Mouse (Mus musculus): Measurements from ENCODE around the gene Ushbp1.

DNA sequence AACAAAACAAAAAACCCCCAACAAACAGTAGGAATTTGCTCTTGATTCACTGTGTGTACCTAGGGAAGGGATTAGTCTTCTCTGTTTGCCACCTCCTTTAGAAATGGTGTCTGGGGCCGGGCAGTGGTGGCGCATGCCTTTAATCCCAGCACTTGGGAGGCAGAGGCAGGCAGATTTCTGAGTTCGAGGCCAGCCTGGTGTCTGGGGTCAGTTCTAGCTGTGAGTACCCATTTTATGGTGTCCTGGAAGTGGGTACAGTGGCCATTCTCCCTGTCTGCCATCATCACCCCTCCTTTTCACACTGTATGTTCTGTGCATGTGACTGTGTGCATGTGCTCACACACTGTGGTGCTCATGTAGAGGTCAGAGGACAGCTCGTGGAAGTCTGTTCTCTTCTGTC is 12.6 kb upstream of the Ushbp1 start:
- TF ChIP-seq CTCF (IDR thresholded peaks at IDR 0.05 in 2 of 3, conservative IDR thresholded peaks at IDR 0.05 in 1 of 3; ENCODE audit: control insufficient read depth in 1 of 3, insufficient read depth in 1 of 3, low read depth in 2 of 3, low read length in 3 of 3, poor library complexity in 1 of 3, severe bottlenecking in 1 of 3) (no peak), POLR2A (IDR thresholded peaks at IDR 0.05; ENCODE audit: control insufficient read depth in 1 of 2, insufficient read depth in 1 of 2, low read depth in 1 of 2, low read length in 2 of 2, poor library complexity in 1 of 2) (no peak)

All from MEL (cell line).